Mouse (Mus musculus) Muller cell, postnatal 12 days (primary cell): ENCODE measurements at regions not wholly inside any gene's neighbourhood (a gene's known extent, or its start where the extent isn't known, plus 50 kb on each side); places are given as distances from the start of the nearest gene placed in this dataset.

Source experiments
- DNase-seq: peaks from one replicate; pipeline ENCODE4 v3.0.0-alpha.2; 2015; ENCODE audit errors: inconsistent ontology term

- no peak for DNase-seq
These were observed 63.9 kb upstream of the Galnt18 start for GRCm38 (mm10) chr7:111843715-111844114.

GRCm38 (mm10) chr7:111840826-111841225 lies 61.0 kb upstream of the Galnt18 start:
- peak; percentile 54 for DNase-seq

GRCm38 (mm10) chr7:111838162-111838561 lies 58.4 kb upstream of the Galnt18 start:
- peak; percentile 59 for DNase-seq

- DNase-seq, result peak; percentile 80
These were observed 54.6 kb upstream of the Galnt18 start for GRCm38 (mm10) chr7:111834356-111834755.

- no peak for DNase-seq
These were observed 50.2 kb upstream of the Galnt18 start for GRCm38 (mm10) chr7:111829931-111830330.
